Mouse (Mus musculus): ENCODE measurements around the gene Drc1.

Drc1 gene

DNA sequence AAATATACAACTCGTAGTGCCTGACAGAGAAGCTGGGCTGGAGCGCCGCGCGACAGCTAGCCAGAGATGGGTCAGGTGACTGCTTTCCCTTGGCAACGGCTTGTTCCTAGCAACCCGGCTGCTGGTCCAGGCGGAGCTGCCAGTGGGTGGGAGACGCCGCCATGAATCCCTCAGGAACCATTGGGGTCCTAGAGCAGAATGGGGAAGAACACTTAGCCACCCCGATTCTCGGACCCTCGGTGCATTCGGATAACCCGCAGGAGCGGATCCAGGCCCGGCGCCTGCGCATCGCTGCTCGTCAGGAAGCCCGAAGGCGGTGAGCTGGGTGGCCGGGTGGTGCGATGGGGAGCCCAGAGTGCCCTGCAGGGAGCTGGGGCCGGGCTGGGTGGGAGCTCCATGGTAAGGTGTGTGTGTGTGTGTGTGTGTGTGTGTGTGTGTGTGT lies at the start of gene Drc1:
Gene Drc1, plus strand, starts transcription at position 98 of the 442 bp plus-strand sequence.
- DNase-seq = peak; percentile 75

GRCm38 (mm10) chr5:30231891-30232270 lies 49.3 kb upstream of the Drc1 start:
- no peak for DNase-seq

GRCm38 (mm10) chr5:30232271-30232971 lies 48.8 kb upstream of the Drc1 start, which contains the start of gene Selenoi:
TSS of gene Selenoi (plus strand) at chr5:30232581.
- peak; percentile 98 for DNase-seq

DNA sequence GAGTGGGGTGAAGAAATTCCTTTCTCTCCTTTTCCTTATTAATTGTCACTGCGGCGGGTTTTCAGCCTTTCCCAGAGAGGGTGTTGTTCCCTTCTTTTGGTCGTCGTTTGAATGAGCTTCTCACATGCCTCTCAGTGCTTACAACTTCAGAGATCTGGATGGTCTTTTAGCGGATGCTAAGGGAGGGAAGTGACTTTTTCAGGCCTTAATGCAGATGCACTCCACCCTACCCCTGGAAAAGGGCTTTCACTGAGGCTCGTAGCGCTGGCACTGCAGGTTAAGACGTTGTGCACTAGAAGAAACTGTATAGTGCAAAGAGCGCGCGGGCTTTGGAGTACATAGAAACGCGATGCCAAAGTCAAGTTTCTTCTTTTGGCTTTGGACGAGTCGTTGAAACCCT lies 48.1 kb upstream of the Drc1 start:
- DNase-seq = peak; percentile 60

- no peak for DNase-seq
Observed at GRCm38 (mm10) chr5:30233979-30234378, 47.2 kb upstream of the Drc1 start.

DNA sequence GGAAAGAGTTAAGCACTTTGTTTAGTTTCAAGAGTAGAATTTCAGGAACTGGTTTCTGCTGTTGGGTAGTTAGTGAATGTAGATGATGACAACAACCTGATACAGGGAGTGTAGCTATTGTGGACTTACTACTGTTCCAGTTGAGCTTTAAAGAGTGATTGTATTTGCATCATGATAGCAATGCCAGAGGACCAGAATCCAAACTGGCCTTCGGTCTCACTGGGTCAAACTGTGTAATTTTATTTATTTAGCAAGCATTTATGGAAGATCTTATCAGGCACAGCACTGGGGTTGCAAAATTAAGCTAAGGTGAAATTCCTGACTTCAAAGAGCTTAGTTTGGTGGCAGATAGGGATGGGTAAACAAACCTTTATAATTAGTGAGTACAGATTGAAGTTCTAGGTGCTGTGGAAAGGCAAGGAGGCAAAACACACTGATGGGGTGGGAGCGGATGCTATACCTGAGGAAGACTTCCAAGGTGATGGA lies 45.5 kb upstream of the Drc1 start:
- no peak for DNase-seq

GRCm38 (mm10) chr5:30238533-30238932 lies 42.7 kb upstream of the Drc1 start:
- DNase-seq = no peak

GRCm38 (mm10) chr5:30240552-30240951 lies 40.6 kb upstream of the Drc1 start:
- no peak for DNase-seq

- DNase-seq = no peak
Observed at GRCm38 (mm10) chr5:30242410-30242809, 38.8 kb upstream of the Drc1 start.

- DNase-seq = peak; percentile 30
Observed at GRCm38 (mm10) chr5:30243741-30244140, 37.4 kb upstream of the Drc1 start.

GRCm38 (mm10) chr5:30245861-30246416 lies 35.2 kb upstream of the Drc1 start:
- no peak for DNase-seq

- no peak for DNase-seq
Observed at GRCm38 (mm10) chr5:30247666-30248065, 33.5 kb upstream of the Drc1 start.

DNA sequence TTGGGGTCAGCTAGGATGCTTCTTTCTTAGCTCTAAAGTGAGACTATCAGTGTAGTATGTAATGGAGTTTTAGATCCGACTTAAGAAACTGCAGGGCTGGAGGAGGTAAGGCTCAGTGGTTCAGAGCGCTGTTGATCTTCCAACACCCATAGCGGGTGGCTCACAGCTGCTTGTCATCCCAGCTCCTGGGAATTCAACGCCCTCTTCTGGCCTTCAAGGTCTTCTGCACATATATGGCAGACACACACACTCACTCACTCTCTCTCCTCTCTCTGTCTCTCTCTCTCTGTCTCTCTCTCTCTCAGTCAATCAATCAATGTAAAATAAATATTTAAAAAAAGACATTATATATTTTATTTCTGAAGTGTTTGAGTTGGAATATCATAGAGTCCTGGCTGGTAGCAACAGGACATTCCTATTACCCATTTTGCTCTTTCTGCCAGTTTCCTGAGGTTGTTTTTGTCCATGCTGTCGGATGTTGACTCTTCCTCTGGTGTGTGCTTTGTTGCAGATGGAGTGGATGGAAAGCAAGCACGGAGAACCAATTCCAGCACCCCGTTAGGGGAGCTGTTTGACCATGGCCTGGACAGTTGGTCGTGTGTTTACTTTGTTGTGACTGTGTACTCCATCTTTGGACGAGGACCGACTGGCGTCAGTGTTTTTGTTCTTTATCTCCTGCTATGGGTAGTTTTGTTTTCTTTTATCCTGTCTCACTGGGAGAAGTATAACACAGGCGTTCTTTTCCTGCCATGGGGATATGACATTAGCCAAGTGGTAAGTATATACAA lies 25.4 kb upstream of the Drc1 start:
- DNase-seq = no peak

GRCm38 (mm10) chr5:30258776-30259175 lies 22.4 kb upstream of the Drc1 start:
- DNase-seq = no peak

DNA sequence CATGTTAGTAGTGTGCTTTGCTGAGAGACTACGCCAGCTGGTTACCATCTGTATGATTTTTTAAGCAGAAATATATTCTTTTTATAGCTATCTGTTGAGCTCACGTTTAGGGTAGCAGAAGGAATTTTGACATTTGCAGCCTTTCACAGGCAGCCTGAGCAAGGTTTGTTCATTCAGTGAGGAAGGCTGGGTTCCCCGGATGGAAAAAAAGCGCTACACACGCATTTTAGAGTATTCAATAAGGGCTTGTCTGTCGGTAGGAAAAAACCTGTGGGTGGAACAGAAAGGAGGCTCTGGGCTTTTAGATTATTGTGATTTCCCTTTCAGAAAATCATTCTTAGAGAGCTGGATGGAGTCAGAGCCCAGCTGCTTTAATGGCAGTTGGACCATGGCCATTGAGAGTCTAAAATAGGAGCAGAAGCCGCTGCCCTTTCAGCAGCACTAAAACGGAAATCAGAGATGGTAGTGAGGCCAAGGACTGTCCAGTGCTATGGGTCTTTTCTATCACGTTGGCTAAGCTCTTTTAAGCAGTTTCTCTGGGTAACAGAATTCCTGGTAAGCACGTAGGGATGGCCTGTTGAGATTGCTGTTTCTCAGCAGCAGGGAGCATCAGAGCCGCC lies 10.5 kb upstream of the Drc1 start:
- no peak for DNase-seq

- no peak for DNase-seq
Observed at GRCm38 (mm10) chr5:30271599-30272281, 9.4 kb upstream of the Drc1 start.

- no peak for DNase-seq
Observed at GRCm38 (mm10) chr5:30276361-30276760, 4.8 kb upstream of the Drc1 start.

- DNase-seq = no peak
Observed at GRCm38 (mm10) chr5:30278952-30279351, 2.2 kb upstream of the Drc1 start.

- DNase-seq = no peak
Observed at GRCm38 (mm10) chr5:30279446-30279845, 1.7 kb upstream of the Drc1 start.

GRCm38 (mm10) chr5:30280864-30281263 lies 324 bp upstream of the Drc1 start:
- DNase-seq = no peak

DNA sequence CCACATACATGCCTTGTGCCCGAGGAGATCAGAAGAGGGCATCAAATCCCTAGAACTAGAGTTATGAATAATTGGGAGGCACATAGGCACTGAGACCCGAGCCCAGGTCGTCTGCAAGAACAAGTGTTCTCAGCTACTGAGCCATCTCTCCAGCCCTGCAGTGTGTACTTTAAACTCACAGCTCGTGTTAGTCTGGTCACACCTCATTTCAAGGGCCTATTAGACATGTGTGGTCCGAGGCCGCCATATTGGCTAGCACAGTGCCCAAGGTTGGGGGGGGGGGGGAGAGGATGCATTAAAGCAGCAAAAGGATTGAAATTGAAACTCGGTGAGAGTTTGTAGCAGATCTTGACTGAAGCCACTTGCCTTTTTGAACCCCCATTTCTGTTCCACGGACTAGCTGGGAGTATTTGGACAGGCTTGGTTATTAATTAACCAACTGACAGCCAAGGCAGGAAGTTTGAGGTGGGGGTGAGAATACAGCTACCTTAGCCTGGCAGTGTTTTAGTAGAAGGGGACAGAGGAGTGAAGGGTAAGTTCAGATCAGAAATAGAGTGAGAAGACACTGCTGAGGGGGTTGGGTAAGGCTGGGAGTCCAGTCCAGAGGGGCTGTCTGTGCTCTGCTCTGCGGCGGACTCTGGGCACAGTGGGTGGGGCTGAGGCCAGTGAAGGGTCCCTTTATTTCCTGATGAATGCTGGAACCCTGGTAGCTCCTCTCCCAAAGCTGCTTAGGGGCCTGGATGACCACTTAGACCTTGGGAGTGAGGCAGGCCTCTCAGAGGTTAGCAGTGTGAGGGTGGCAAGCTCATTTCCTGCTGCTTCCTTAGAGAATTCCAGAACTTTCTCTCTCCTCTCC lies 5.0 kb downstream of the Drc1 start:
- no peak for DNase-seq

Measured in embryo, embryonic 11 days (tissue).